In the genomic region with DNA sequence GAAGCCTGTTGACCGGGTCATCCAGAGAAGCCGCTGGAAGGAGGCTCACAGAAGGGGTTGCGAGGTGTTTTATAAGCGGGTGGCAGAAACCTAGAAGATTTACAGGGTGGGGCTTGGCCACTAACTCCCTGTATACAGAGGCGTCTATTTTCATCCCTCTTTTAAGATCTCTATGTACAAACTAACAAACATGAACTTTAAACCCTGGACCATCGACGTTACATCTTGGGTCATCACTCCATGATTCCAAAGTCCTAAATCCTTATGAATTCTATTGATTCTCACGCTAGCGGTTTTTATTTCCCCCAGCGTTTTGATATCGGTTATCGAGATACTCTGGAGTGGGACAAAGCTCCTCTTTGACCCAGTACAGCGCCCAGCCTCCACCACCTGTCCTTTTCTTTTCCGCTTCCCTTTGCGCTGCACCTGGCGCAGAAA, we compare ENCODE assay signal across 8 mouse cellular contexts. TPM values are rescaled to one million over a fixed set of nuclear protein-coding genes. Genes with fewer than 3 reads are reported as not detected.
DNase-seq lines count a peak whose midpoint lies in the region; ATAC-seq and TF ChIP-seq lines count a peak whose summit lies in the region.

No protein-coding gene starts in this region.

- no peak for TF ChIP-seq CTCF in left cerebral cortex, adult 2 months (IDR thresholded peaks at IDR 0.05)
- TF ChIP-seq CTCF in hindbrain, postnatal 0 days (IDR thresholded peaks at IDR 0.05; ENCODE audit: low read depth) = no peak
- no peak for TF ChIP-seq CTCF in midbrain, postnatal 0 days (IDR thresholded peaks at IDR 0.05)

- intact Hi-C loops in left cerebral cortex, adult 2 months (cut with DNase I) = loop anchor here (1.0 kb wide), 1 partner anchor 16 kb away; no protein-coding TSS in a partner anchor

- H3K9me3 ChIP-seq in embryonic facial prominence, embryonic 13.5 days = no peaks in the 10 kb centered on the region
- H3K9me3 ChIP-seq in hindbrain, postnatal 0 days (ENCODE audit: low read length) = no peaks in the 10 kb centered on the region
- no peaks in the 10 kb centered on the region for H3K9me3 ChIP-seq in midbrain, postnatal 0 days (ENCODE audit: low read length)

- H3K4me1 ChIP-seq in embryonic facial prominence, embryonic 13.5 days = peaks cover 20% of the 10 kb centered on the region
- H3K4me1 ChIP-seq in hindbrain, postnatal 0 days (ENCODE audit: insufficient read depth, low read length) = no peaks in the 10 kb centered on the region
- H3K4me1 ChIP-seq in midbrain, postnatal 0 days (ENCODE audit: insufficient read depth, low read length) = peaks cover 4% of the 10 kb centered on the region; the same call in 1 of the 2 replicates

- peak overlapping the region; percentile 79 for H3K4me3 ChIP-seq in left cerebral cortex, adult 2 months
- peak overlapping the region; percentile 61 for H3K4me3 ChIP-seq in embryonic facial prominence, embryonic 13.5 days
- peak overlapping the region; percentile 75 for H3K4me3 ChIP-seq in hindbrain, postnatal 0 days (ENCODE audit: low read length)
- peak overlapping the region; percentile 82 for H3K4me3 ChIP-seq in midbrain, postnatal 0 days (ENCODE audit: low read depth, low read length)

- peak overlapping the region; percentile 96 for H3K27ac ChIP-seq in left cerebral cortex, adult 2 months
- H3K27ac ChIP-seq in embryonic facial prominence, embryonic 13.5 days = no peak overlapping the region
- H3K27ac ChIP-seq in hindbrain, postnatal 0 days = peak overlapping the region; percentile 60; the same call in 1 of the 2 replicates
- peak overlapping the region; percentile 69; the same call in 1 of the 2 replicates for H3K27ac ChIP-seq in midbrain, postnatal 0 days (ENCODE audit: low read depth, low read length)

- H3K4me2 ChIP-seq in embryonic facial prominence, embryonic 13.5 days = peak overlapping the region; percentile 100
- peak overlapping the region; percentile 91 for H3K4me2 ChIP-seq in hindbrain, postnatal 0 days (ENCODE audit: low read depth, low read length)
- H3K4me2 ChIP-seq in midbrain, postnatal 0 days (ENCODE audit: low read depth, low read length, poor library complexity, severe bottlenecking) = peak overlapping the region; percentile 84

- ATAC-seq in embryonic facial prominence, embryonic 13.5 days (ENCODE audit: insufficient number of reproducible peaks, insufficient read depth, low FRiP score, low TSS enrichment, low read depth) = no peak
- ATAC-seq in hindbrain, postnatal 0 days = 0 out of 2 replicates have a peak, but pooled peaks have one; percentile 9
- no peak for ATAC-seq in midbrain, postnatal 0 days (ENCODE audit: low FRiP score)
- no peak for ATAC-seq in cerebellum, adult (ENCODE audit: insufficient number of reproducible peaks, low FRiP score, low TSS enrichment)

- DNase-seq in left cerebral cortex, adult 2 months (ENCODE audit: extremely low spot score in 1 of 2, low spot score in 2 of 2) = no peak
- DNase-seq in left cerebral cortex, adult 11 months (ENCODE audit: low spot score) = no peak
- no peak for DNase-seq in hindbrain, postnatal 0 days (ENCODE audit: low spot score)
- DNase-seq in midbrain, postnatal 0 days (ENCODE audit: low spot score) = no peak
- DNase-seq in thymus, postnatal 14 days = no peak
- DNase-seq in thymus, postnatal 36 days = no peak

- H3K36me3 ChIP-seq in embryonic facial prominence, embryonic 13.5 days = no peaks in the 10 kb centered on the region
- no peaks in the 10 kb centered on the region for H3K36me3 ChIP-seq in hindbrain, postnatal 0 days (ENCODE audit: insufficient read depth, low read length)
- no peaks in the 10 kb centered on the region for H3K36me3 ChIP-seq in midbrain, postnatal 0 days (ENCODE audit: insufficient read depth, low read length)

- H3K9ac ChIP-seq in embryonic facial prominence, embryonic 13.5 days = peak overlapping the region; percentile 67
- H3K9ac ChIP-seq in hindbrain, postnatal 0 days (replicated peaks; ENCODE audit: low read length) = peak overlapping the region; percentile 69
- peak overlapping the region; percentile 87 for H3K9ac ChIP-seq in midbrain, postnatal 0 days (replicated peaks; ENCODE audit: low read length, poor library complexity, severe bottlenecking)

- peaks cover 71% of the 10 kb centered on the region for H3K27me3 ChIP-seq in embryonic facial prominence, embryonic 13.5 days
- 0 out of 2 replicates have a peak, but pooled peaks cover 4% of the 10 kb centered on the region for H3K27me3 ChIP-seq in hindbrain, postnatal 0 days (ENCODE audit: insufficient read depth, low read length)
- H3K27me3 ChIP-seq in midbrain, postnatal 0 days (ENCODE audit: insufficient read depth, low read length) = peaks cover 13% of the 10 kb centered on the region; the same call in 1 of the 2 replicates

- WGBS in embryonic facial prominence, embryonic 13.5 days = 12% methylated on average over 16 of the region's 16 CpGs
- WGBS in hindbrain, postnatal 0 days = 9% methylated on average over 16 of the region's 16 CpGs
- 8% methylated on average over 16 of the region's 16 CpGs for WGBS in midbrain, postnatal 0 days

RNA-seq across cellular contexts. Expression of gene Faah, which starts 0.8 kb away (rescaled TPM):
- 100 to 1,000 TPM; 100 to 103 TPM for total RNA-seq in left cerebral cortex, adult 2 months (2021)
- polyA plus RNA-seq in embryonic facial prominence, embryonic 13.5 days (2015; fragmentation: Nextera tagmentation; extraction: Ambion mirVana) = 2.1 and 2.8 TPM in 2 replicates
- 17.6 and 48.1 TPM in 2 replicates for total RNA-seq in hindbrain, postnatal 0 days (2014; rRNA removed)
- 23.2 and 25.2 TPM in 2 replicates for polyA plus RNA-seq in hindbrain, postnatal 0 days (2015; fragmentation: Nextera tagmentation; extraction: Ambion mirVana)
- total RNA-seq in midbrain, postnatal 0 days (2014; rRNA removed) = 25.8 and 43.1 TPM in 2 replicates
- 30.6 and 31.2 TPM in 2 replicates for polyA plus RNA-seq in midbrain, postnatal 0 days (2015; fragmentation: Nextera tagmentation; extraction: Ambion mirVana)

RNA-seq across cellular contexts. Expression of gene Nsun4, which starts 36.8 kb away (rescaled TPM):
- 10 to 100 TPM; 10.9 to 12.8 TPM for total RNA-seq in left cerebral cortex, adult 2 months (2021)
- polyA plus RNA-seq in embryonic facial prominence, embryonic 13.5 days (2015; fragmentation: Nextera tagmentation; extraction: Ambion mirVana) = 20.6 and 24.4 TPM in 2 replicates
- total RNA-seq in hindbrain, postnatal 0 days (2014; rRNA removed) = 13.6 and 14.6 TPM in 2 replicates
- 10.4 TPM in 2 replicates for polyA plus RNA-seq in hindbrain, postnatal 0 days (2015; fragmentation: Nextera tagmentation; extraction: Ambion mirVana)
- total RNA-seq in midbrain, postnatal 0 days (2014; rRNA removed) = 8.7 and 10.9 TPM in 2 replicates
- polyA plus RNA-seq in midbrain, postnatal 0 days (2015; fragmentation: Nextera tagmentation; extraction: Ambion mirVana) = 8.7 and 8.9 TPM in 2 replicates

RNA-seq across cellular contexts. Expression of gene Uqcrh, which starts 58.0 kb away (rescaled TPM):
- 100 to 1,000 TPM; 414 to 441 TPM for total RNA-seq in left cerebral cortex, adult 2 months (2021)
- 479 and 566 TPM in 2 replicates for polyA plus RNA-seq in embryonic facial prominence, embryonic 13.5 days (2015; fragmentation: Nextera tagmentation; extraction: Ambion mirVana)
- 186 and 220 TPM in 2 replicates for total RNA-seq in hindbrain, postnatal 0 days (2014; rRNA removed)
- 559 and 586 TPM in 2 replicates for polyA plus RNA-seq in hindbrain, postnatal 0 days (2015; fragmentation: Nextera tagmentation; extraction: Ambion mirVana)
- 247 and 307 TPM in 2 replicates for total RNA-seq in midbrain, postnatal 0 days (2014; rRNA removed)
- 429 and 468 TPM in 2 replicates for polyA plus RNA-seq in midbrain, postnatal 0 days (2015; fragmentation: Nextera tagmentation; extraction: Ambion mirVana)

RNA-seq across cellular contexts. Expression of gene Lrrc41, which starts 58.2 kb away (rescaled TPM):
- 10 to 100 TPM; 45.2 to 49.9 TPM for total RNA-seq in left cerebral cortex, adult 2 months (2021)
- polyA plus RNA-seq in embryonic facial prominence, embryonic 13.5 days (2015; fragmentation: Nextera tagmentation; extraction: Ambion mirVana) = 78.3 and 80.8 TPM in 2 replicates
- 129 and 133 TPM in 2 replicates for total RNA-seq in hindbrain, postnatal 0 days (2014; rRNA removed)
- polyA plus RNA-seq in hindbrain, postnatal 0 days (2015; fragmentation: Nextera tagmentation; extraction: Ambion mirVana) = 60.2 and 61.9 TPM in 2 replicates
- 103 and 129 TPM in 2 replicates for total RNA-seq in midbrain, postnatal 0 days (2014; rRNA removed)
- 70.0 and 71.6 TPM in 2 replicates for polyA plus RNA-seq in midbrain, postnatal 0 days (2015; fragmentation: Nextera tagmentation; extraction: Ambion mirVana)
